Mouse (Mus musculus) frontal cortex, postnatal 14 days (tissue): ENCODE data around the gene Rxrb.
A peak's percentile ranks its signal among the peaks of the same experiment; 100 is the strongest.

Experiments
- DNase-seq, 2 experiments: peaks; one replicate each; pipeline ENCODE4 v3.0.0; 2022; ENCODE audit warnings: low spot score in 2 of 2

Gene Rxrb

GRCm38 (mm10) chr17:34047404-34048050, 15.9 kb downstream of the Rxrb start:
- no peak for DNase-seq

- DNase-seq = no peak
These were observed 25.6 kb downstream of the Rxrb start for GRCm38 (mm10) chr17:34057224-34057623.

DNA sequence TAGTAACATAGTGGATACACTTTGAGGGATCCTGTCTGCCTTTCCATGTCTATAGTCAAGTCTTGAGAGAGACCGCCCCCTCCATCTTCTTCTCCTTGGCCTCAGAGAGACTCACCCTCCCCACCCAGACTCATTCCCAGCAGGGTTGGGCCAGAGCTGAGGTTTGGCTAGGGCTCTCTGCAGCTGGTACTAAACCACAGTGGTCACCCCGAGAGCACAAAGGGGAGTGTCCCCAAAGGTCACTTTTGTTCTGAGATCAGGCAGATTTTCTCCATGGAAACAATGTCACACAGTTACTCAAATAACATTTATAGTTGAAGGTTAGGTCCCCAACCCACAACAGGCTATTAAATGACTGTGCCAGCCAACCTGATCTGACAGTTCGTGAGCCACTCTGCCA, 37.3 kb downstream of the Rxrb start:
- no peak for DNase-seq

- no peak for DNase-seq
These were observed 40.5 kb downstream of the Rxrb start for GRCm38 (mm10) chr17:34072091-34072490.

- DNase-seq = peak in 1 of 2 experiments; percentile 59
These were observed 43.7 kb downstream of the Rxrb start for GRCm38 (mm10) chr17:34075271-34075670.

DNA sequence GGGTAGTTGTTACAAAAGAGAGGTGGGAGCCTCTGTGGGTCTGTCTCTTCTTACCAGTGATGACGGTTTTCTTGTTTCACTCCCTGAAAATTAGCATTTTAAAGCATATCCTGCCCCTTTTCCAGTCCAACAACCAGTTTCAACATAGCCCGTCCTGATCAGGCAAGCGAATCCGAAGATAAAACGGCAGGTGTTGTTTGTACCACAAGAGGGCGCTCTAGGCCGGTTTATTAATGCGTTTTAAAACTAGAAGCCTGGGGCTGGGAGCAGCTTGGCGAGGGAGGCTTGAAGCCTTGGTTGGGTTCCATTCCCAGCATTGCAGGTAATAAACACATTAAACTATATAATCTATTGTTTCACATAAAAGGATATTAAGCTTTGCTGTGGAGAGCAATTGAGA, 45.9 kb downstream of the Rxrb start:
- peak; percentile 32 to 66 for DNase-seq

GRCm38 (mm10) chr17:34078148-34078547, 46.5 kb downstream of the Rxrb start:
- DNase-seq = no peak

- DNase-seq = no peak
These were observed 47.4 kb downstream of the Rxrb start for GRCm38 (mm10) chr17:34079002-34079401.

- DNase-seq = peak in 1 of 2 experiments; percentile 14
These were observed 48.0 kb downstream of the Rxrb start for GRCm38 (mm10) chr17:34079621-34080020.

DNA sequence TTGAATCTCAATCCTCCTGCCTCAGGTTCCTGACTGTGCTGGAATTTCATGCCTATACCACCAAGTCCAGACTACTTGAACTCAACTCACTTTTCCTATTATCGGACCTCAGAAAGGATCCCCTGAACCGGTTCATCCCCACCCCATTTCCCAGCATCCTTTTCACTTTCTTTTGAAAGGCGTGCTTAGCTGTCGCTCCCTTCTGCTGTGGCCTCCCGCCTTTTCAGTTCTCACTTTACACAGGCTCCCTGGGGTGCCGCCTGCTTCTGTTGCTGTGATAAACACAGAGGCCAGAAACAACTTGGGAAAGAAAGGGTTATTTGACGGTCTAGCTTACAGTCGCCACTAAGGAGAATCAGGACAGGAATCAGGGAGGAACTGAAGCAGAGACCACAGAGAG, 51.5 kb downstream of the Rxrb start:
- DNase-seq = no peak

- no peak for DNase-seq
These were observed 55.8 kb downstream of the Rxrb start for GRCm38 (mm10) chr17:34087386-34087785.
